Mouse (Mus musculus) kidney, embryonic 14.5 days (tissue): ENCODE measurements around the gene Dnah3. TPM values are rescaled to one million over a fixed set of nuclear protein-coding genes. Genes with fewer than 3 reads are reported as not detected.
A peak's percentile ranks its signal among the peaks of the same experiment; 100 is the strongest.

Experiments used
- ATAC-seq: fragments of 200-750 bp; cut with Nextera tagmentation; 2 replicates; pipeline ENCODE4 v1.8.0; 2017; ENCODE audit warnings: moderate number of reproducible peaks, mild to moderate bottlenecking, moderate TSS enrichment, moderate library complexity; ENCODE audit not compliant: low FRiP score, low TSS enrichment
- H3K27ac ChIP-seq: fragments of 300-500 bp; sonication (generic); 2 replicates; pipeline ENCODE4 v1.5.1; 2014; ENCODE audit warnings: low read depth, mild to moderate bottlenecking, low read length, moderate library complexity, mixed read lengths
- H3K27me3 ChIP-seq: fragments of 300-500 bp; sonication (generic); 2 replicates; pipeline ENCODE4 v1.6.1; 2014; ENCODE audit warnings: mild to moderate bottlenecking, low read length; ENCODE audit not compliant: control insufficient read depth, insufficient read depth
- H3K36me3 ChIP-seq: fragments of 300-500 bp; sonication (generic); 2 replicates; pipeline ENCODE4 v1.6.1; 2014; ENCODE audit warnings: low read length, mixed read lengths; ENCODE audit not compliant: control insufficient read depth, insufficient read depth
- H3K4me1 ChIP-seq: fragments of 300-500 bp; sonication (generic); 2 replicates; pipeline ENCODE4 v1.6.1; 2014; ENCODE audit warnings: low read length, mixed read lengths; ENCODE audit not compliant: control insufficient read depth, insufficient read depth
- H3K4me2 ChIP-seq: fragments of 300-500 bp; sonication (generic); replicated peaks from 2 replicates; pipeline ENCODE4 v1.6.1; 2014; ENCODE audit warnings: low read depth, mild to moderate bottlenecking, low read length
- H3K4me3 ChIP-seq: fragments of 300-500 bp; sonication (generic); 2 replicates; pipeline ENCODE4 v1.5.1; 2014; ENCODE audit warnings: mild to moderate bottlenecking, low read length
- H3K9ac ChIP-seq: fragments of 300-500 bp; sonication (generic); 2 replicates; pipeline ENCODE4 v1.6.1; 2014; ENCODE audit warnings: low read depth, mild to moderate bottlenecking, low read length, moderate library complexity
- H3K9me3 ChIP-seq: fragments of 300-500 bp; sonication (generic); 2 replicates; pipeline ENCODE4 v1.6.1; 2016; ENCODE audit warnings: low read length; ENCODE audit not compliant: control insufficient read depth
- WGBS: fragments of 180-500 bp; shearing (Covaris S2); extraction: QIAGEN DNeasy Blood & Tissue Kit; methylation state at CpG from one replicate; pipeline ENCODE4 v1.1.7; 2014; 5-methylcytosine and 5-hydroxymethylcytosine counted together
- polyA plus RNA-seq: library from polyadenylated mRNA; unstranded; fragments of >200 nt; fragmentation: Nextera tagmentation; extraction: Ambion mirVana; gene quantifications from 2 replicates; pipeline ENCODE4 v1.2.1, GENCODE M21; 2014

Gene Dnah3
- polyA plus RNA-seq: 0.04 TPM in 1 of 2 replicates, not detected in the other

GRCm38 (mm10) chr7:120095180-120095579 lies at the start of gene Dnah3:
Gene Dnah3 (minus strand): TSS chr7:120095280.
- ATAC-seq: no peak
- Histone ChIP-seq H3K4me1 (no peaks in the 10 kb centered on the region), H3K4me3 (no peak within 1 kb of the TSS), H3K27me3 (no peaks in the 10 kb centered on the region), H3K36me3 (no peaks in the 10 kb centered on the region), H3K27ac (no peak within 1 kb of the TSS), H3K4me2 (no peak within 1 kb of the TSS), H3K9ac (no peak within 1 kb of the TSS), H3K9me3 (no peaks in the 10 kb centered on the region)
- 88% methylated on average over 6 of the region's 6 CpGs for WGBS

- no peak for ATAC-seq
- 83% methylated on average over 1 of the region's 1 CpGs for WGBS
- Histone ChIP-seq H3K4me2 (no peak overlapping the region), H3K4me1 (no peaks in the 10 kb centered on the region), H3K4me3 (no peak overlapping the region), H3K27me3 (no peaks in the 10 kb centered on the region), H3K27ac (no peak overlapping the region), H3K9ac (no peak overlapping the region), H3K9me3 (no peaks in the 10 kb centered on the region), H3K36me3 (no peaks in the 10 kb centered on the region)
These were observed 47.7 kb upstream of the Dnah3 start for GRCm38 (mm10) chr7:120142743-120143142.

- H3K27ac ChIP-seq: no peak overlapping the region
- no peak overlapping the region for H3K4me3 ChIP-seq
- H3K36me3 ChIP-seq: no peaks in the 10 kb centered on the region
- H3K9me3 ChIP-seq: no peaks in the 10 kb centered on the region
- peaks cover 15% of the 10 kb centered on the region for H3K4me1 ChIP-seq
- no peak overlapping the region for H3K4me2 ChIP-seq
- H3K27me3 ChIP-seq: no peaks in the 10 kb centered on the region
- no peak for ATAC-seq
- WGBS: 56% methylated on average over 4 of the region's 4 CpGs
- H3K9ac ChIP-seq: no peak overlapping the region
These were observed 33.9 kb upstream of the Dnah3 start for GRCm38 (mm10) chr7:120128951-120129350.

GRCm38 (mm10) chr7:120127686-120128059 lies 32.6 kb upstream of the Dnah3 start:
- Histone ChIP-seq H3K27ac (peak overlapping the region; percentile 76; the same call in 1 of the 2 replicates), H3K4me3 (no peak overlapping the region), H3K4me2 (no peak overlapping the region), H3K4me1 (peaks cover 15% of the 10 kb centered on the region), H3K9ac (no peak overlapping the region), H3K27me3 (no peaks in the 10 kb centered on the region), H3K36me3 (no peaks in the 10 kb centered on the region), H3K9me3 (no peaks in the 10 kb centered on the region)
- ATAC-seq: peak; percentile 81
- WGBS: 8% methylated on average over 4 of the region's 4 CpGs

- Histone ChIP-seq H3K36me3 (no peaks in the 10 kb centered on the region), H3K4me1 (peaks cover 15% of the 10 kb centered on the region), H3K4me3 (no peak overlapping the region), H3K27me3 (no peaks in the 10 kb centered on the region), H3K4me2 (no peak overlapping the region), H3K27ac (peak overlapping the region; percentile 76; the same call in 1 of the 2 replicates), H3K9me3 (no peaks in the 10 kb centered on the region), H3K9ac (no peak overlapping the region)
- peak; percentile 61 for ATAC-seq
- WGBS: 10% methylated on average over 5 of the region's 5 CpGs
These were observed 32.1 kb upstream of the Dnah3 start for GRCm38 (mm10) chr7:120126976-120127685.

GRCm38 (mm10) chr7:120124844-120125243 lies 29.8 kb upstream of the Dnah3 start:
- 0% methylated on average over 3 of the region's 3 CpGs for WGBS
- ATAC-seq: peak; percentile 91
- Histone ChIP-seq H3K4me3 (no peak overlapping the region), H3K36me3 (peaks cover 7% of the 10 kb centered on the region; the same call in 1 of the 2 replicates), H3K4me2 (no peak overlapping the region), H3K4me1 (peaks cover 15% of the 10 kb centered on the region), H3K9me3 (no peaks in the 10 kb centered on the region), H3K9ac (no peak overlapping the region), H3K27me3 (no peaks in the 10 kb centered on the region), H3K27ac (peak overlapping the region; percentile 47; the same call in 1 of the 2 replicates)

GRCm38 (mm10) chr7:120123776-120124175 lies 28.7 kb upstream of the Dnah3 start:
- no peak overlapping the region for H3K27ac ChIP-seq
- no peak overlapping the region for H3K9ac ChIP-seq
- H3K4me3 ChIP-seq: no peak overlapping the region
- 82% methylated on average over 4 of the region's 4 CpGs for WGBS
- H3K27me3 ChIP-seq: no peaks in the 10 kb centered on the region
- no peak overlapping the region for H3K4me2 ChIP-seq
- no peaks in the 10 kb centered on the region for H3K9me3 ChIP-seq
- peaks cover 15% of the 10 kb centered on the region for H3K4me1 ChIP-seq
- ATAC-seq: no peak
- peaks cover 8% of the 10 kb centered on the region; the same call in 1 of the 2 replicates for H3K36me3 ChIP-seq

GRCm38 (mm10) chr7:120117529-120117928 lies 22.4 kb upstream of the Dnah3 start:
- no peaks in the 10 kb centered on the region for H3K27me3 ChIP-seq
- H3K4me1 ChIP-seq: no peaks in the 10 kb centered on the region
- H3K4me3 ChIP-seq: no peak overlapping the region
- H3K9ac ChIP-seq: no peak overlapping the region
- 27% methylated on average over 6 of the region's 6 CpGs for WGBS
- no peak for ATAC-seq
- peaks cover 10% of the 10 kb centered on the region; the same call in 1 of the 2 replicates for H3K36me3 ChIP-seq
- H3K4me2 ChIP-seq: no peak overlapping the region
- H3K9me3 ChIP-seq: no peaks in the 10 kb centered on the region
- no peak overlapping the region for H3K27ac ChIP-seq

GRCm38 (mm10) chr7:120116976-120117375 lies 21.9 kb upstream of the Dnah3 start:
- H3K9me3 ChIP-seq: no peaks in the 10 kb centered on the region
- H3K4me1 ChIP-seq: no peaks in the 10 kb centered on the region
- no peak overlapping the region for H3K27ac ChIP-seq
- H3K36me3 ChIP-seq: peaks cover 10% of the 10 kb centered on the region; the same call in 1 of the 2 replicates
- no peak overlapping the region for H3K9ac ChIP-seq
- no peak overlapping the region for H3K4me3 ChIP-seq
- ATAC-seq: no peak
- WGBS: 83% methylated on average over 5 of the region's 5 CpGs
- H3K4me2 ChIP-seq: no peak overlapping the region
- H3K27me3 ChIP-seq: no peaks in the 10 kb centered on the region
